Mouse (Mus musculus) G1E (cell line): ENCODE measurements around the gene Abcc3.

Experiments used
- CTCF ChIP-seq: IDR thresholded peaks from 2 replicates; pipeline ENCODE4 v1.5.1; 2012; ENCODE audit warnings: low read depth, low read length, inconsistent platforms, mixed read lengths
- GATA2 ChIP-seq: IDR thresholded peaks from 2 replicates; pipeline ENCODE4 v1.6.1; 2012; ENCODE audit warnings: low read depth, low read length, inconsistent platforms, borderline replicate concordance
- POLR2AphosphoS5 ChIP-seq: IDR thresholded peaks from 2 replicates; pipeline ENCODE4 v1.6.1; 2012; ENCODE audit warnings: low read depth, low read length, inconsistent platforms; ENCODE audit not compliant: insufficient replicate concordance
- TAL1 ChIP-seq: conservative IDR thresholded peaks from 2 replicates; pipeline ENCODE4 v1.6.1; 2012; ENCODE audit warnings: low read depth, low read length, inconsistent platforms, mixed read lengths

DNA sequence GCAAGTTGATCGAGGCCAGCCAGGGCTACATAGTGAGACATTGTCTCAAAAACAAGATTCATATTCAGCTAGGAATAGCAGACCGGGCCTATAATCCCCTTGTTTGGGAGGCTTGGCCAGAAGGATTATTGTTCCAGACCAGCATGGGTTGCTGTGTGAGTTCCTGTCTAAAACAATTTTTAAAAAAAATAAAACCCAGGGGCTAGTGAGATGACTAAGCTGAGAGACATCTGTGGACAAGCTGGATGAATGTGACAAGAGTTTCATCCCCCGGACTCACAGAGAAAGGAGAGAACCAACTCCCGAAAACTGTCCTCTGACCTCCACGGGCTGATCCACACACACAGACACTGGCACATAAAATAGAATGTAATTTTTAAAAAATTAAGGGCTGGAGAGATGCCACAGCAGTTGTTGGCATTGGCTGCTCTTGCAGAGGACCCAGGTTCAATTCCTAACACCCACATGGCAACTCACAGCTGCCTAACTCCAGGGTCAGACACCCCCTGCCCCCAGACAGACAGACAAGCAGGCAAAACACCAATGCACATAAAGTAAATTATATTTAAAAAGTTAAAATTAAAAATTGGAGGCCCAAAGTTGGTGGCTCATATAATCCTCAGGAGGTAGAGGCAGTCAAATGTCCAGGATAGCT, 69.4 kb downstream of the Abcc3 start:
- no peak for TF ChIP-seq CTCF
- TF ChIP-seq POLR2AphosphoS5: no peak
- TF ChIP-seq TAL1: no peak
- TF ChIP-seq GATA2: no peak
